Mouse (Mus musculus) right cerebral cortex, postnatal 36 days (tissue): ENCODE measurements at regions not wholly inside any gene's neighbourhood (a gene's known extent, or its start where the extent isn't known, plus 50 kb on each side); places are given as distances from the start of the nearest gene placed in this dataset.

Experiments
- DNase-seq, 2 experiments: peaks; one replicate each; pipeline ENCODE4 v3.0.0; 2022; ENCODE audit warnings: low spot score in 2 of 2, mixed read lengths in 1 of 2

- DNase-seq: no peak
Observed at GRCm38 (mm10) chr1:137865030-137865429, 310.5 kb downstream of the Ptprc start.

DNA sequence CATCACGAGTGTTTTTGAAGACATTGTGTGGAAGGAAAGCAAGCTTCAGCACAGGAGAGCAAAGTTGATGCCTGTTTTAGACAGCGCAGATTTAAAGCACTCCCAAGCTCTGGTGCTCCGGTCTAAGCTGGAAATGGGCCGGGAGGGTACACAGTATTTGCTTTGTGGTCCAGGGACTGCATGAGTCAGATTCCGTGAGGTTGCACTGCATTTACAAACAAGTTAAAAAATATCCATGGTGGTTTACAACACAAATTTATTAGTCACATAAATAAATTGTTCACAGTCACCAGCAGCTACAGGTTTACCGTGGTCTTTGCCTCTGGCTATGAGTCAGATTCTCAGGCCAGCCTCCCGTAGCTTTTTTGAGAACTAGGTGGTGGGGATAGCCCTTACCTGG is 312.0 kb downstream of the Ptprc start:
- DNase-seq: no peak

DNA sequence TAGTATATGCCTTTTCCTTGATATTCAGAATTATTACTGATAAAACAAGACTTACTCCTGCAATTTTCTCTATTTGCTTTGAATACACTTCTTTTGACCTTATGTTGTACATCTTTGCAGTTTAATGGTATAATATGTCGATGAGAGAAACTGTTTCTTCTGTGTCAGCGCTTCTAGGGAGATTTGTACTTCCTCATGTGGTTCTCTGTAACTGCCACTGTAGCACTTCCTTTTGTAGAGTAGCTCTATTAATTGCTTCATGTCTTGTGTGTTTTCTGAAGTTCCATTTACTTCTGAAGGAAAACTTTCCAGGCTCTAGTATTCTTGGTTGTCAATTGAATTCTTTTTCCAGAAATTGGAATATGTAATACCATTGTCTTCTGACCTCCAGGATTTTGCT is 323.2 kb downstream of the Ptprc start:
- no peak for DNase-seq

- DNase-seq: peak; percentile 14 to 24
Observed at GRCm38 (mm10) chr1:137847311-137847923, 328.1 kb downstream of the Ptprc start.

DNA sequence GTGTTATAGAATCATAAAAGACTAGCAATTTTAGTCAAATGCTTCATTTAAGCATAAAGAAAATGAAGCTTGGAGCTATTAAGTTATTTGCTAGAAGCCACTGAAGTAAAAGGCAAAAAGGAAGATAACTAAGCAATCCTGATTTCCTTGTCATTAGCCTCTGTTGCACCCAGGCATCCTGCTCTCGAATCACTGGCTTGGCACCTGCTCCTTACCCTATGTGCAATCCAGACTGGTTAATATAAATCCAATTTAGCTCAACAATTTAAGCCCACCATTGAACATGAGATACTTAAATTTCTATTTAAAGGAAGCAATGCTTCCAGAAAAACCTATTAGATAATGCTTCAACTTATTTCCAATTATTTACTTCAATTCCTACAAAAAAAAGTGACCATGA is 328.7 kb downstream of the Ptprc start:
- DNase-seq: no peak

GRCm38 (mm10) chr1:137840531-137840930 is 335.0 kb downstream of the Ptprc start:
- no peak for DNase-seq

DNA sequence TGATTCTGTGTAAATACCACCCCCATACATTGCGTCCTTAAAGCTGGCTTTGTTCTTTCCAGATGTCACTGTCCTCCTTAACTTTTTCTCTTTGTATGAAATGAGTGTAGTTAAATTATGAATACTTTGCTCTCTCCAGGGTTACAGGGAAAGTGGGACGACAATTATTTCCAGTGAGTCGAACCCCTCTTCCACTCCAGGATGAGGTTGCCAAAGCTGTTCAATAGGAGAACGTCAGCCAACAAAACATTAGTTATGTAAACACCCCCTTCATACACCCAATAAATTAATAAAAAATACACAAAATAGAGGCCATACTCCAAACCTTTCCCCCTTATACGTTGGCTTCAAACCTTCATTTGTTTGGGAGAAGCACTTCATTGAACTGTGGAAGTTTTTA is 335.8 kb downstream of the Ptprc start:
- no peak for DNase-seq

DNA sequence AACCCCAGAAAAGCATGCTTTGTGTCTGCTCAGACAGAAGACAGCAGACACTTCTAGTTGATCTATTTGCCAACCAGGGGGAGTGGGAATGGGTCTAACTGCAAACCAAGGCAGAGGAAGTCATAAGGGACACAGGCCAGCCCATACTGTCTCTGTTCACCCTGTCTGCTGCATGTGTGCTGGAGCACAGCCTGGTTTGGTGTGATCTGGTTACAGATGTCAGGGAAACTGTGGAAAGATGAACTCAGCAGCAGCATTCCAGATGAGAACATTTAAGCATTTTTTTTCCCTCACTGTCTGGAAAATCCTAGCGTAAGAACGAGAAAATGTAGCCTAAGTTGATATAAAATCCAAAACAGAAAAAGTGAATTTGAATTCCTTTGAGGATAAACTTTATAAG is 336.2 kb downstream of the Ptprc start:
- DNase-seq: no peak

- DNase-seq: no peak
Observed at GRCm38 (mm10) chr1:137838357-137838756, 337.2 kb downstream of the Ptprc start.

DNA sequence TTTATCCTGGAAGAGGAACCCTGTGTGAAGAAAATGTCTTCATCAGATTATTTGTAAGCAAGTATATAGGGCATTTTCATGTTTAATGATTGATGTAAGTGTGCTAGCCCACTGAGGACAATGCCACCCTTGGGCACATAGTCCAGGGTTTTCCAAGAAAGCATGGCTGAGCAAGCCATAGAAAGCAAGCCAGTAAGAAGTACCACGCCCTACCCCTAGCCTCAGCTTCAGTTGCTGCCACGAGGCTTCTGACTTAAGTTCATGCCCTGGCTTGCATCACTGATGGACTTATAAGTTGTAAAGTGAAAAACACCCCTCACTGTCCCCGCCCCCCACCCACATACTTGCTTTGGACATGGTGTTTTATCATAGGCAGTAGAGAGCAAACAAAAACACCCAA is 342.0 kb downstream of the Ptprc start:
- DNase-seq: no peak

DNA sequence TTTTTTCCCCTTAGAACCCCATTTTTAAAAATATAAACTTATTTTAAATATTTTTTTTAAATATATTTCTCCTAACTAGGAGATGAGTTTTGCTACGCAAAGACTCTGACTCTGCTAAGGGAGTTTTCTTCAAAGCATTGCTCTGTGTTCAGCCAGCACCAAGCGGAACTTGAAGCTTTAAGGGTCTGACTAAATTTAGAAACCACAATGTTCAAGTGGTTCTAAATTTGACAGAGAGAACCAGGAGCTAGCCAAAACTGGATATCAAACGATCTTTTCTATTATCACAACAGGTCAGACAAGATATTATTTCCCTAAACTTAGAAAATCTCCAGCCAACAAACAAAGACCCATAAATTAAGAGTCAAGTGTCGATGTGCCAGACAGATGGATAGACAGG is 344.2 kb downstream of the Ptprc start:
- DNase-seq: no peak

GRCm38 (mm10) chr1:137827379-137827778 is 348.1 kb downstream of the Ptprc start:
- peak; percentile 1 to 8 for DNase-seq

DNA sequence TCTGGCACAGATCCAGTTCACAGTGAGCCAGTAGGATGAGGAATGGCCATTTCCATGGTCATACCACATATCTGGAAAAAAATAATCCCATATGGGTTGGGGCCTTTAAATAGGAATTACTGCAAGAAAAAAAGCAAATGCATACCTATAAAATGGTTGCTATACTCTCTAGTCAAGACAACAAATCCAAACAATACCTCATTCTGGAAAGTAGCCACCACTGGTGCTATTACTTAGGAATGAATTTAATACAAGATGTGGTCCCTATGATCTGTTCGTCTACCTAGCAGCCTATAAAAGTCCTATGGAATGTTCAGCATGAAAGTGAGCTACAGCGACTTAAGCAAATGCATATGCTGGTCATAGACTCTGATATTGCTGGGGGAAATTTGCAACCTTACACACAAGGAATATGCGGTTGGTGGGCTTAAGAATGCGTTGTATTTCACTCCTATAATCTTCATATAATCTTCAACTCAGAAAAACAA is 360.1 kb downstream of the Ptprc start:
- no peak for DNase-seq

GRCm38 (mm10) chr1:137814556-137814955 is 361.0 kb downstream of the Ptprc start:
- no peak for DNase-seq

DNA sequence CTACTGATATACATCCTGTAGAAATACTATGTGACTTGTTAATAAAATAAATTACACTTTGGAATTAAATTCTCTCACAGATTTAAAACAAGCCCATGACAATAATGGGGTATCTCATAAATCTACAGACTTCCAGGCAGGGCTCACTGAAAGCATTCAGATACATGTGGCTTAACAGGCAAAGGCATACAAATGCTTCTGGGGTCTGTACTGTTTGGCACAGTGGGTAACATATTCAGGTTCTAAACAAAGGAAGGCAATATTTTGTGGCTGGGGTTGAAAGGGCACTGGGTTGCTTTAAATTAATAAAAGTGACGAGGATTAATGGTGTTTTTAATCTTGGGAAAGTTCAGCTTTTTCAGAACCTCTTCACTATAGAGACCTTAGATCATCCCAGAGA is 361.8 kb downstream of the Ptprc start:
- no peak for DNase-seq

DNA sequence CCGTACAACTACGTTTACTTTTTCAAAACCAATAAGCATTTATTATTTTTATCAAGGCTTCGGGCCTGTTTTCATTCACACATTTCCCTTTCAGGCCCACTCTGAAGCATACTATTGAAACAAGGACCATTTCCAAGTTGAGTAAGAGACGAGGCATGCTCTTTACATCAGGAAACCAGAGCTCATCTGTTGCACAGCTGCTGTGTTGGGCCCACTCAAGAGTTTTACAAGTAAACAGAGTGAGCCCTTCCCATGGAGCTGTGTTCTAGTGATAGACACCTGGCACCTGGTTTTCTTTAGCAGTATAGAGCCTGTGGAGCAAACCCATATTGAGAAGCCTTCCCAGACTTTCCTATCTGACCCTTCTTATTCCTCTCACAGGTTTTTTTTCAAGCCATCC is 363.5 kb downstream of the Ptprc start:
- no peak for DNase-seq

GRCm38 (mm10) chr1:137806742-137807141 is 368.8 kb downstream of the Ptprc start:
- DNase-seq: no peak

GRCm38 (mm10) chr1:137806252-137806651 is 369.3 kb downstream of the Ptprc start:
- DNase-seq: no peak

GRCm38 (mm10) chr1:137802119-137802518 is 373.4 kb downstream of the Ptprc start:
- DNase-seq: no peak

- no peak for DNase-seq
Observed at GRCm38 (mm10) chr1:137800752-137801151, 374.8 kb downstream of the Ptprc start.

- peak in 1 of 2 experiments; percentile 2 for DNase-seq
Observed at GRCm38 (mm10) chr1:137788789-137789188, 386.7 kb downstream of the Ptprc start.

- DNase-seq: no peak
Observed at GRCm38 (mm10) chr1:137786653-137787052, 388.9 kb downstream of the Ptprc start.

DNA sequence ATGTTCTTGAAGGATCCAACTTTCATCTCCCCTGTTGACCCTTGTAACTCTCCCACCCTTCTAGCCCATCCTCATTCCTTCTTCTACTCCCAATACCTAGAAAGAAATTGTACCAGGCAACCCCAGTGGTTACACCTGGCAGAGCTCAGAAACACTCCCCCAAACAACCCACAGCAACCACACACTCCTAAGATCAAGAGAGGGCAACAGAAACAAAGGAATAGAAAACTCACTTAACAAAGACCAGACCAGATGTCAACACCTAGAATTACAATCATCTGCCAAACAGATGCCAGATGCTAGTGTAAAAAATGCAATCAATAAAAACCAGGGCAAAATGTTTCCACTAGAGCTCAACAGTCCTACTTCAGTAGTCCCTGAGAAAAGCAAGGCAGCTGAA is 400.9 kb downstream of the Ptprc start:
- DNase-seq: no peak

DNA sequence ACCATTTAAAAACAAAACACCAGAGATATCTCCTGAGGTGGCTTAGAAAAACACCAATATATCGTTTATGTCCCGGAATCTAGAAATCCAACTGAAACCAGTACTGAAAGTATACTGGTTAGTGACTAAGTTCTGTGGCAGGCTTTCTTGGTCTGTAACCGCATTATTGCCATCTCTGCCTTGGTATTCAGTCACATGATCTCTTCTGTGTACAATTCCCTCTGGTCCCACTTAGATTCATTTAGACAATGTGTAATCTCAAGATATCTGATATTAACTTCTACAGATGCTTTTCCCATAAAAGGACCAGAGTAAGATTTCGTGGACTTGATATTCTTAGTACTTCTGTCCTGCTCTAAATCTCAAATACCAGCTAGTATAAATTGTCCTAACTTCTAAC is 414.7 kb downstream of the Ptprc start:
- DNase-seq: no peak
